Mouse (Mus musculus) stomach, postnatal 0 days (tissue): ENCODE results near the gene Shld2. TPM values are rescaled to one million over a fixed set of nuclear protein-coding genes. Genes with fewer than 3 reads are reported as not detected.

Experiments used
- ATAC-seq: fragments of 200-750 bp; cut with Nextera tagmentation; 2 replicates; pipeline ENCODE4 v1.8.0; 2017; ENCODE audit not compliant: low FRiP score, low TSS enrichment
- DNase-seq: peaks from one replicate; pipeline ENCODE4 v3.0.0-alpha.2; 2016; ENCODE audit warnings: low spot score
- H3K27ac ChIP-seq: fragments of 300-500 bp; sonication (generic); replicated peaks from 2 replicates; pipeline ENCODE4 v1.5.1; 2014; ENCODE audit warnings: mild to moderate bottlenecking, control low read depth
- H3K27me3 ChIP-seq: fragments of 300-500 bp; sonication (generic); 2 replicates; pipeline ENCODE4 v1.6.1; 2014; ENCODE audit warnings: low read length; ENCODE audit not compliant: control insufficient read depth, insufficient read depth
- H3K36me3 ChIP-seq: fragments of 300-500 bp; sonication (generic); 2 replicates; pipeline ENCODE4 v1.6.1; 2014; ENCODE audit warnings: low read length, mixed read lengths; ENCODE audit not compliant: control insufficient read depth, insufficient read depth
- H3K4me1 ChIP-seq: fragments of 300-500 bp; sonication (generic); replicated peaks from 2 replicates; pipeline ENCODE4 v1.6.1; 2014; ENCODE audit warnings: antibody characterized with exemption; ENCODE audit not compliant: control insufficient read depth, insufficient read depth
- H3K4me2 ChIP-seq: fragments of 300-500 bp; sonication (generic); replicated peaks from 2 replicates; pipeline ENCODE4 v1.6.1; 2014; ENCODE audit warnings: low read depth, mild to moderate bottlenecking, control low read depth, moderate library complexity
- H3K4me3 ChIP-seq: fragments of 300-500 bp; sonication (generic); 2 replicates; pipeline ENCODE4 v1.5.1; 2014; ENCODE audit warnings: low read depth, low read length, control low read depth
- H3K9ac ChIP-seq: fragments of 300-500 bp; sonication (generic); 2 replicates; pipeline ENCODE4 v1.6.1; 2014; ENCODE audit warnings: mild to moderate bottlenecking, low read length, control low read depth, mixed read lengths
- H3K9me3 ChIP-seq: fragments of 300-500 bp; sonication (generic); 2 replicates; pipeline ENCODE4 v1.6.1; 2016; ENCODE audit warnings: low read length; ENCODE audit not compliant: control insufficient read depth
- CTCF ChIP-seq: IDR thresholded peaks from 2 replicates; pipeline ENCODE4 v1.5.1; 2016; ENCODE audit warnings: antibody characterized with exemption, low read depth, mild to moderate bottlenecking, moderate library complexity
- EP300 ChIP-seq: optimal IDR thresholded peaks from 2 replicates; pipeline ENCODE3; 2016; ENCODE audit warnings: antibody characterized with exemption
- WGBS: fragments of 180-500 bp; shearing (Covaris S2); extraction: QIAGEN DNeasy Blood & Tissue Kit; methylation state at CpG from one replicate; pipeline ENCODE4 v1.1.7; 2014; 5-methylcytosine and 5-hydroxymethylcytosine counted together
- polyA plus RNA-seq: library from polyadenylated mRNA; unstranded; fragments of >200 nt; fragmentation: Nextera tagmentation; extraction: Ambion mirVana; gene quantifications from 2 replicates; pipeline ENCODE4 v1.2.1, GENCODE M21; 2015

Shld2 gene
- polyA plus RNA-seq, 1 experiment from 2014 or later = 4.1 TPM

DNA sequence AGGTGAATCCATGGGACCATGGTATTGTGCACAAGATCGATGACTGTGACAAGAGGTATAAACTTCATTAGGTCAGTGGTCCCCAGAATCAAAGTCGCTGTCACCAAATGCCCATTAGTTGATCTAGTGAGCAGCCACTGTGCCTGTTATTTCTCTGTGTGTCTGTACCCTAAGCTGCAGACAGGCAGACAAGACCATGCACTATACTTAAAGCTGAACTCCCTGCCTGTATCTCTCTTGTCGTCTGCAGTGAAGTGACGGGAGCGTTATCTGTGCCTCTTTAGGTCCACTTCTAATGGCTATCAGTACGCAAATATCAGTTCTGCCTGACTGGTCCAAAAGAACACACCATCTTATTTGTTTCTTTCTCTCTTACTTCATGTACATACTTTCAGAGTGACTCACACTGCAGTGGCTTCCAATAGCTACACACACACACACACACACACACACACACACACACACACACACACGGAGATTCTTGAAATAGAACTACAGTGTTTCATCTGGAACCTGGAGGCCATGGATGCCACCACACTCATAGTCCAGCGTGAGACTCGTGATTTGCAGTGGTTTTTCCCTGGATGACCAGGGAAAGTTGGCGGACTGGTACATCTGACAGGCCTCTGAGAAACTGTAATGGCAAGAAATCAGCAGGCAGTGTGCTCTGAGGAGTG, 81.3 kb downstream of the Shld2 start:
- H3K4me2 ChIP-seq = no peak overlapping the region
- no peaks in the 10 kb centered on the region for H3K36me3 ChIP-seq
- ATAC-seq (0 out of 2 replicates have a peak, but pooled peaks have one; percentile 56), DNase-seq (peak; percentile 37)
- H3K4me1 ChIP-seq = no peaks in the 10 kb centered on the region
- WGBS = 71% methylated on average over 10 of the region's 10 CpGs
- no peaks in the 10 kb centered on the region for H3K27me3 ChIP-seq
- no peak for TF ChIP-seq CTCF
- TF ChIP-seq EP300 = no peak
- H3K9me3 ChIP-seq = no peaks in the 10 kb centered on the region
- H3K4me3 ChIP-seq = no peak overlapping the region
- H3K27ac ChIP-seq = no peak overlapping the region
- no peak overlapping the region for H3K9ac ChIP-seq

DNA sequence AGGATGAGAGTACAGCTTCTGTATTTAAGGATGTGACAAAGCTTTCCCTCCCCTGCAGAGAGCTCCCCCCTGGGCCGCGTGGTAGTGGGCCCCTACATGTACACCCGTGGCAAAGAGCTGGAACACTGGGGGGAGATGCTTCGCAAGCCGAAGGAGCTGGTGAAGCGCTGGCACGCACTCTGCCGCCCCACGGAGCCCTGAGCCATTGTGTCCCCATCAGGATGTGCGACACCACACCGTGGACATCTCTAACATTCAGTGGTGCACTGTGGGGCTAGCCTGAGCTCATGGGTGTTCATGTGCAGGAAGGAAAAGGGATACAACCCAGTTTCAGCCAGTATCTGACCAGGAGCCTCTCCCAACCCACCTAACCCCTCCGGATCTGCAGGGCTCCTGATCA, 82.3 kb downstream of the Shld2 start:
- 80% methylated on average over 12 of the region's 12 CpGs for WGBS

DNA sequence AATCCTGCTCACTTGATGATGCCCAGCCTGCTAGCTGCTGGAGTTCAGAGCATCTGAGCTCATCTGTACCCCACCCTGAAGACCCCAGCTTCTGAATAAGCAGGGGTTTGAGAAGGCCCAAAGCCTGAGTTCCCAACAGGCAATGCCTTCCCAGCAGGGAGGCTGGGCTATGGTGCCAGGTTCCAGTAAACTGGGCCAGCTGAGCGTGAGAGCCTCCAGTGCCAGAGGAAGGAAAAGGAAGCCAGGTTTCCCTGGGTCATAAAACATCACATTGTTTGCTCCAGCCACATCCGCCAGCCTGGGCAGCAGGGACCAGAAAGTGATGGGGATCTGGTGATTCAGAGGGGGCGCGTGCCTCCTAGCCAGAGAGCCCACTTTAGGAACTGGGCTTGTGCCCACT, 83.7 kb downstream of the Shld2 start:
- Histone ChIP-seq H3K36me3 (no peaks in the 10 kb centered on the region), H3K9ac (no peak overlapping the region), H3K4me2 (no peak overlapping the region), H3K4me3 (no peak overlapping the region), H3K9me3 (no peaks in the 10 kb centered on the region), H3K4me1 (no peaks in the 10 kb centered on the region), H3K27me3 (no peaks in the 10 kb centered on the region), H3K27ac (no peak overlapping the region)
- TF ChIP-seq EP300 (no peak), CTCF (no peak)
- ATAC-seq (no peak), DNase-seq (no peak)
- 78% methylated on average over 4 of the region's 4 CpGs for WGBS

More for the DNA sequence above, 82.3 kb downstream of the Shld2 start:
- Histone ChIP-seq H3K36me3 (no peaks in the 10 kb centered on the region), H3K4me1 (no peaks in the 10 kb centered on the region), H3K9me3 (no peaks in the 10 kb centered on the region), H3K27ac (no peak overlapping the region), H3K4me3 (no peak overlapping the region), H3K27me3 (no peaks in the 10 kb centered on the region), H3K4me2 (no peak overlapping the region), H3K9ac (no peak overlapping the region)
- ATAC-seq (0 out of 2 replicates have a peak, but pooled peaks have one; percentile 35), DNase-seq (no peak)
- TF ChIP-seq EP300 = no peak
- TF ChIP-seq CTCF = no peak

DNA sequence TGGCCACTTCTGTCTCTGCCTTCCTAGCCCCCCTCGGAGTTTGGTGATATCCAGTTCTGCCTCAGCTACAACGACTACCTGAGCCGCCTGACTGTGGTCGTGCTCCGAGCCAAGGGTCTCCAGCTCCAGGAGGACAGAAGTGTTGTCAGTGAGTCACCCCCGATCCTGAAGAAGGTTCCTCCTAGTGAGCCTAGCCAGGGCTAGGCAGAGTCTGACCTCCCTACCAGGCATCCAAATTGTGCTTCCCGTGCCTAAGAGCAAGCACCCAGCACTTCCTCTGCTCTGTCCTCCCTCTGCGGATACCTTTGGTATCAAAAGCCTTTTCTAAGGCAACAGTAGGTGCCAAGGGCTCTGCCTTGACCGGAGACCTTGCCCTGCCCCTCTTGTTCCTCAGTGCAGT, 84.3 kb downstream of the Shld2 start:
- Histone ChIP-seq H3K27me3 (no peaks in the 10 kb centered on the region), H3K9me3 (no peaks in the 10 kb centered on the region), H3K9ac (no peak overlapping the region), H3K36me3 (no peaks in the 10 kb centered on the region), H3K4me1 (no peaks in the 10 kb centered on the region), H3K4me3 (no peak overlapping the region), H3K27ac (no peak overlapping the region), H3K4me2 (no peak overlapping the region)
- DNase-seq (no peak), ATAC-seq (no peak)
- TF ChIP-seq CTCF (no peak), EP300 (no peak)
- 85% methylated on average over 9 of the region's 9 CpGs for WGBS

DNA sequence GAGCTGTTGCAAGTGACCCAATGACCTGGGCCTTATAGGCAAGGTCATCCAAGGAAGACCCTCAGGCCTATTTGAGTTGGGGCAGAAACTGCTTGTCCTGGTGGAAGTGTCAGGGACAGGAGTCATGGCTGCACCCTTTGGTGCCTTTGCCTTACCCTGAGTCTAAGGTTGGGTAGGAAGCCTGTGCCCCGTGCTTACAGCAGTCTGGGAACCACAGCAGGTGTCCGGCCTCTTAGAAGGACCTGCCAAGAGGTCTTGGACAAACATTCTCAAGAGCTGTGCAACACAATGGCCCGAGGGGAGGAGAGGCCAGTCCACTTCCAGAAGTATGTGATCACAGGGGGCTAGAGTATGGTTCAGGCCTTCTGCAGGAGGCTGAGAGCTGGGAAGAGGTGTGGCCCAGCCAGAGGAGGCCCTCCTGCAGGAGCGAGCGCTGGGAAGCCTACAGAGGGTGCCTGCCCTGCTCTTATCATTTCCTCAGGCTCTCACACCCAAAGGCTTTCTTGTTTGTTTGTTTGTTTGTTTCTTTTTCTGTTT, 86.9 kb downstream of the Shld2 start:
- H3K27ac ChIP-seq = no peak overlapping the region
- H3K27me3 ChIP-seq = no peaks in the 10 kb centered on the region
- ATAC-seq (peak; percentile 36; the same call in 1 of the 2 replicates), DNase-seq (no peak)
- H3K4me2 ChIP-seq = no peak overlapping the region
- no peak overlapping the region for H3K4me3 ChIP-seq
- 52% methylated on average over 5 of the region's 5 CpGs for WGBS
- H3K9ac ChIP-seq = no peak overlapping the region
- no peaks in the 10 kb centered on the region for H3K9me3 ChIP-seq
- H3K36me3 ChIP-seq = no peaks in the 10 kb centered on the region
- no peaks in the 10 kb centered on the region for H3K4me1 ChIP-seq
- TF ChIP-seq CTCF (no peak), EP300 (no peak)

DNA sequence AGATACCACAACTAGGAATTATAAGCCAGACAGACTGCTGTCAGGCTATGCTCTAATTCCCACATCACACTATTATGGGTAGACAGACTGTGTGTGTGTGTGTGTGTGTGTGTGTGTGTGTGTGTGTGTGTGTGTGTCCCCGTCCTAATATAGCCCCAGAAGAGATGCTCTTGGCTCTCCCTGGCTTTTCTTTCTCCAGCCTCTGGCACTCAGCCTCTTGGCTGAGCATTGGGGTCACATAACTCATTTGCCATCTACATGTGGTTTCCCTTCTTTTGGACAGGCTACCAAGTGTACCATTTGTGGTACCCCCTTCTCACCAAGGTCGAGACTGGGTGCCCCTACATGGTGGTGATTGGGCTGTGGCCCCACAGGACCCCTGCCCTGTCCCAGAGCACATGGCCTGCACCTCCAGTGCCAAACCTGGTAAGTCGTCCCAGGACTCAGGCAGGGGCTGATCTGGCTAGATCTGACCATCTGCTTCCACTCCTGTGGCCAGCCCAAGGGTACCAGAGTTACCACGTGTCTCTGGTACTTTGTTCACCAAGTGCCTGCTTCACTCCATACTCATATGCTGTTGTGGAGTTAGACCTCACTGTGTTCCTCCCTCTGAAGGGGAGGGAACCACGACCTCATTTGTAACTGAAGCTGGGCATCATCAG, 88.7 kb downstream of the Shld2 start:
- DNase-seq (no peak), ATAC-seq (no peak)
- WGBS = 69% methylated on average over 5 of the region's 5 CpGs
- no peaks in the 10 kb centered on the region for H3K9me3 ChIP-seq
- no peak overlapping the region for H3K27ac ChIP-seq
- no peaks in the 10 kb centered on the region for H3K27me3 ChIP-seq
- TF ChIP-seq EP300 = no peak
- no peak for TF ChIP-seq CTCF
- H3K9ac ChIP-seq = no peak overlapping the region
- H3K4me3 ChIP-seq = no peak overlapping the region
- H3K36me3 ChIP-seq = no peaks in the 10 kb centered on the region
- H3K4me1 ChIP-seq = no peaks in the 10 kb centered on the region
- H3K4me2 ChIP-seq = 0 out of 2 replicates have a peak overlapping the region, but pooled peaks have one; percentile 11
